Mouse (Mus musculus) mammary gland, adult 2 months (tissue): ENCODE data around the gene Cfap57. TPM values are rescaled to one million over a fixed set of nuclear protein-coding genes. Genes with fewer than 3 reads are reported as not detected.

ENCODE experiments used
- polyA plus RNA-seq: library from polyadenylated mRNA; depleted of rRNA; stranded (reverse); fragments of >200 nt; gene quantifications from 2 replicates; pipeline ENCODE4 v1.2.3, GENCODE M21; 2012; ENCODE audit warnings: low replicate concordance; rRNA removed

Cfap57 gene
- polyA plus RNA-seq, result 0.16 TPM in 1 of 2 replicates, not detected in the other

GRCm38 (mm10) chr4:118620279-118620966 is at the start of gene Cfap57, which contains the start of gene Ebna1bp2:
TSS of gene Cfap57 (minus strand) at chr4:118620777.
TSS of gene Ebna1bp2 (plus strand) at chr4:118620799.

GRCm38 (mm10) chr4:118658652-118659051 is 38.1 kb upstream of the Cfap57 start, which contains the start of gene Olfr62:
TSS of gene Olfr62 (plus strand) at chr4:118658952.

GRCm38 (mm10) chr4:118543592-118544260 is 76.9 kb downstream of the Cfap57 start, which contains the start of gene Tmem125:
TSS of gene Tmem125 (minus strand) at chr4:118544044.

GRCm38 (mm10) chr4:118526408-118527334 is 93.9 kb downstream of the Cfap57 start, which contains the start of gene 2610528J11Rik:
TSS of gene 2610528J11Rik (plus strand) at chr4:118526999.

Other genes starting within 250 kb of the Cfap57 start
- 25.6 and 37.1 TPM in 2 replicates for gene Szt2, start 211.5 kb downstream of the Cfap57 start, polyA plus RNA-seq
- 18.0 and 34.9 TPM in 2 replicates for gene Med8, start 211.4 kb downstream of the Cfap57 start, polyA plus RNA-seq
- 173 and 250 TPM in 2 replicates for gene Elovl1, start 192.7 kb downstream of the Cfap57 start, polyA plus RNA-seq
- 5.6 and 9.2 TPM in 2 replicates for gene Cdc20, start 183.4 kb downstream of the Cfap57 start, polyA plus RNA-seq
- 0.07 and 0.18 TPM in 2 replicates for gene Mpl, start 163.3 kb downstream of the Cfap57 start, polyA plus RNA-seq
- gene Tie1, start 130.7 kb downstream of the Cfap57 start, polyA plus RNA-seq, result 48.7 and 75.0 TPM in 2 replicates
- gene 2610528J11Rik, start 93.8 kb downstream of the Cfap57 start, polyA plus RNA-seq, result 8.1 and 9.7 TPM in 2 replicates
- 13.6 and 13.7 TPM in 2 replicates for gene Tmem125, start 76.7 kb downstream of the Cfap57 start, polyA plus RNA-seq
- 9.8 and 13.4 TPM in 2 replicates for gene Ebna1bp2, start within 50 bp of the Cfap57 start, polyA plus RNA-seq
- gene Olfr62, start 38.2 kb upstream of the Cfap57 start, polyA plus RNA-seq, result not detected in 2 replicates
- 0.23 TPM in 1 of 2 replicates, not detected in the other for gene Olfr1342, start 72.0 kb upstream of the Cfap57 start, polyA plus RNA-seq
- not detected in 2 replicates for gene Olfr1341, start 82.7 kb upstream of the Cfap57 start, polyA plus RNA-seq
- not detected in 2 replicates for gene Olfr1340, start 99.4 kb upstream of the Cfap57 start, polyA plus RNA-seq
- not detected in 2 replicates for gene Olfr1339, start 111.4 kb upstream of the Cfap57 start, polyA plus RNA-seq
- not detected in 2 replicates for gene Olfr1338, start 138.0 kb upstream of the Cfap57 start, polyA plus RNA-seq
- gene Olfr1337, start 161.8 kb upstream of the Cfap57 start, polyA plus RNA-seq, result not detected in 2 replicates
- gene Olfr1335, start 189.2 kb upstream of the Cfap57 start, polyA plus RNA-seq, result not detected in 2 replicates
- gene Olfr1333, start 215.5 kb upstream of the Cfap57 start, polyA plus RNA-seq, result not detected in 2 replicates
- gene Olfr1331, start 243.9 kb upstream of the Cfap57 start, polyA plus RNA-seq, result not detected in 2 replicates